Mouse (Mus musculus) left cerebral cortex, postnatal 36 days (tissue): ENCODE measurements at regions not wholly inside any gene's neighbourhood (a gene's known extent, or its start where the extent isn't known, plus 50 kb on each side); places are given as distances from the start of the nearest gene placed in this dataset.

Experiments
- DNase-seq, 2 experiments: peaks; one replicate each; pipeline ENCODE4 v3.0.0; 2021 to 2022; ENCODE audit warnings: low spot score in 2 of 2, mixed read lengths in 1 of 2
- intact Hi-C: fragments of 180-260 bp; cut with DNase I; formaldehyde crosslinking; loops from one replicate; pipeline ENCODE4 v1.15.1; 2025

GRCm38 (mm10) chr6:102977122-102977521 is 404.2 kb upstream of the Cntn3 start:
- no peak for DNase-seq
- intact Hi-C loops: no loop called here

GRCm38 (mm10) chr6:103023326-103023725 is 450.4 kb upstream of the Cntn3 start:
- intact Hi-C loops: no loop called here
- DNase-seq: no peak

- DNase-seq: no peak
- intact Hi-C loops: no loop called here
Observed at GRCm38 (mm10) chr6:103024006-103024405, 451.1 kb upstream of the Cntn3 start.

GRCm38 (mm10) chr6:103028150-103028549 is 455.2 kb upstream of the Cntn3 start:
- intact Hi-C loops: no loop called here
- DNase-seq: peak; percentile 7 to 17

GRCm38 (mm10) chr6:103033418-103033817 is 460.5 kb upstream of the Cntn3 start:
- intact Hi-C loops: no loop called here
- DNase-seq: no peak

GRCm38 (mm10) chr6:103033919-103034318 is 461.0 kb upstream of the Cntn3 start:
- DNase-seq: no peak
- intact Hi-C loops: no loop called here

GRCm38 (mm10) chr6:103060591-103060990 is 449.8 kb upstream of the Chl1 start:
- intact Hi-C loops: no loop called here
- DNase-seq: peak in 1 of 2 experiments; percentile 4

- no peak for DNase-seq
- intact Hi-C loops: no loop called here
Observed at GRCm38 (mm10) chr6:103106189-103106588, 404.2 kb upstream of the Chl1 start.

- no peak for DNase-seq
- intact Hi-C loops: no loop called here
Observed at GRCm38 (mm10) chr6:103119537-103119936, 390.8 kb upstream of the Chl1 start.

GRCm38 (mm10) chr6:103140851-103141250 is 369.5 kb upstream of the Chl1 start:
- no peak for DNase-seq
- intact Hi-C loops: no loop called here

GRCm38 (mm10) chr6:103177851-103178250 is 332.5 kb upstream of the Chl1 start:
- no peak for DNase-seq
- intact Hi-C loops: no loop called here

GRCm38 (mm10) chr6:103183355-103183754 is 327.0 kb upstream of the Chl1 start:
- no peak for DNase-seq
- intact Hi-C loops: no loop called here

GRCm38 (mm10) chr6:103196838-103197237 is 313.5 kb upstream of the Chl1 start:
- no peak for DNase-seq
- intact Hi-C loops: no loop called here

- DNase-seq: no peak
- intact Hi-C loops: no loop called here
Observed at GRCm38 (mm10) chr6:103201605-103202004, 308.8 kb upstream of the Chl1 start.

- DNase-seq: no peak
- intact Hi-C loops: no loop called here
Observed at GRCm38 (mm10) chr6:103209202-103209601, 301.2 kb upstream of the Chl1 start.

- intact Hi-C loops: no loop called here
- no peak for DNase-seq
Observed at GRCm38 (mm10) chr6:103213160-103213559, 297.2 kb upstream of the Chl1 start.

GRCm38 (mm10) chr6:103236896-103237295 is 273.5 kb upstream of the Chl1 start:
- intact Hi-C loops: no loop called here
- no peak for DNase-seq

GRCm38 (mm10) chr6:103268984-103269383 is 241.4 kb upstream of the Chl1 start:
- no peak for DNase-seq
- intact Hi-C loops: no loop called here

- no peak for DNase-seq
- intact Hi-C loops: no loop called here
Observed at GRCm38 (mm10) chr6:103272216-103272615, 238.2 kb upstream of the Chl1 start.

- DNase-seq: no peak
- intact Hi-C loops: no loop called here
Observed at GRCm38 (mm10) chr6:103275071-103275470, 235.3 kb upstream of the Chl1 start.

GRCm38 (mm10) chr6:103275476-103275875 is 234.9 kb upstream of the Chl1 start:
- DNase-seq: no peak
- intact Hi-C loops: no loop called here

- no peak for DNase-seq
- intact Hi-C loops: no loop called here
Observed at GRCm38 (mm10) chr6:103296015-103296414, 214.4 kb upstream of the Chl1 start.
